Mouse (Mus musculus) ovary, adult 10 weeks (tissue): Measurements from ENCODE around the gene Clec1a. TPM values are rescaled to one million over a fixed set of nuclear protein-coding genes. Genes with fewer than 3 reads are reported as not detected.

ENCODE experiments used
- polyA plus RNA-seq: library from polyadenylated mRNA; stranded (reverse); fragments of 350-450 nt; fragmentation: Illumina TruSeq; extraction: RNeasy Lipid Tissue Mini Kit (QIAGEN cat#74804); gene quantifications from one replicate; pipeline ENCODE4 v1.2.3, GENCODE M21; 2014

The Clec1a gene
- polyA plus RNA-seq = 52.7 TPM

GRCm38 (mm10) chr6:129451411-129452039, at the start of gene Clec1a:
Clec1a (minus strand) TSS chr6:129452000.

DNA sequence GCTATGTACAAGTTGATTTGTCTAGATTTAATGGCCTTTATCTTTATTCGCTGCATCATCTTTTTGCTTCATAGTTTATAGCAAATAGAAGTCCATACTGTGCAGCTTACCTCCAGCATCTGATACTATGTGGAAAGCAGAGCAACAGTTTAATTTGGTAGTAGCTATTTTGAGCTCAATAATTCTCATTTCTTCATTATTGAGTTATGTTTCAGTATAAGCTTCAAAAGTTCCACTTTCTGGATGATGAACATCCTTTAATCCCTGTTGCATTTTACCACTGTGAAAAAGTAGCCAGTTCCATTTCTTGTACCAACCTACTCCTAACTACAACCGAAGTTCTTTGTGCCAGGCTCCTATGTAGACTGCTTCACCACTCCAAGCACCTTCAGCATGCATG, 43.2 kb downstream of the Clec1a start, which contains the start of gene Clec9a:
Clec9a (plus strand) TSS at position 301 of the 400 bp plus-strand sequence.

DNA sequence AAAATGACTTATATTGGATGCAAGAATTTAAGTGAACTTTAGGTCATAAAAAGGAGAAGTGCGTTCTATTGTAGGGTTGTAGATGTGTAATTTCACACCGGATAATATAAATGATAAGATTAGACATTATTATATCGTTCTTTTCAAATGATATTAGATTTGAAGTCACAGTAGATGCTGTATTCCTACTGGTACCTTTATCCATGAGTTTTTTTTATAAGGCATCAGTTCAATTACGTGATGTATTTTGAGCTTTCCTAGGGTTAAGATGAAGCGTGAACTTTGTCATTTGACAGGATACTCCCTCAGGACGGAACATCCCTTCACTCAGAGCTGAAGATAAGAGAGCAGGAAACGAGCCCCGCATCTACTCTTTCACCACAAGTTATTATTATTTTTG, 54.8 kb downstream of the Clec1a start, which contains the start of gene Clec1b:
Clec1b (plus strand) TSS at position 301 of the 400 bp plus-strand sequence.

DNA sequence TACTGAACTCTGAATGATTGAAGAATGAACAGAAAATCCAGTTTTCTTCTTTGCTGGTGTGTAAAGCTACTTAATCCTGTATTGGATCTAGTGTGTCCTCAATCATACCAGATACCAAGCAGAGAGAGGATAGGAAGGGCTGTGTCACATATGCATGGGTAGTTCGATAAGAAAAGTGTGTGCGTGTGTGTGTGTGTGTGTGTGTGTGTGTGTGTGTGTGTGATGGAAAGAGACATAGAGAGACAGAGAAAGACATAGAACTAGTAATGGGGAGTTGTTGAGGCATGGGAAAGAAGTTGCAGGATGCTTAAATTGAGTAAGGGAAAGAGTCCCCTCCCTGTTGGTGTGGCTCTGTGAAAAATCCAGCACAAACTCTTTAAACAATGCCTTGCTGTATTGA, 66.0 kb downstream of the Clec1a start, which contains the start of gene Clec12b:
Clec12b (minus strand) TSS at position 101 of the 400 bp plus-strand sequence.

Other genes starting within 250 kb of the Clec1a start
- 1.3 TPM for gene Cd69, start 176.6 kb downstream of the Clec1a start, polyA plus RNA-seq
- not detected for gene 4922502D21Rik, start 120.2 kb downstream of the Clec1a start, polyA plus RNA-seq
- 24.3 TPM for gene Clec12a, start 109.3 kb downstream of the Clec1a start, polyA plus RNA-seq
- gene Clec12b, start 66.1 kb downstream of the Clec1a start, polyA plus RNA-seq = not detected
- 4.0 TPM for gene Clec1b, start 54.7 kb downstream of the Clec1a start, polyA plus RNA-seq
- 2.3 TPM for gene Clec9a, start 43.1 kb downstream of the Clec1a start, polyA plus RNA-seq
- 0.48 TPM for gene Olr1, start 55.2 kb upstream of the Clec1a start, polyA plus RNA-seq
- not detected for gene Tmem52b, start 60.6 kb upstream of the Clec1a start, polyA plus RNA-seq
- 40.3 TPM for gene Gabarapl1, start 81.2 kb upstream of the Clec1a start, polyA plus RNA-seq
- gene Klre1, start 125.9 kb upstream of the Clec1a start, polyA plus RNA-seq = 1.0 TPM
- gene Klrd1, start 139.8 kb upstream of the Clec1a start, polyA plus RNA-seq = 5.4 TPM
- 4.9 TPM for gene Klrk1, start 171.9 kb upstream of the Clec1a start, polyA plus RNA-seq
- not detected for gene Klrc3, start 191.3 kb upstream of the Clec1a start, polyA plus RNA-seq
- 0.37 TPM for gene Klrc2, start 208.7 kb upstream of the Clec1a start, polyA plus RNA-seq
- 0.43 TPM for gene Klrc1, start 227.0 kb upstream of the Clec1a start, polyA plus RNA-seq